Mouse (Mus musculus) bone marrow, adult 2 months (tissue): ENCODE data around the gene Snx32.

Experiments
- CTCF ChIP-seq: fragments of 200-500 bp; IDR thresholded peaks from 2 replicates; pipeline ENCODE4 v1.5.1; 2011; ENCODE audit warnings: low read length, control low read depth; ENCODE audit not compliant: control insufficient read depth, insufficient read depth
- POLR2A ChIP-seq: fragments of 200-500 bp; IDR thresholded peaks from 2 replicates; pipeline ENCODE4 v1.6.1; 2011; ENCODE audit warnings: low read depth, mild to moderate bottlenecking, control low read depth, low read length, borderline replicate concordance; ENCODE audit not compliant: control insufficient read depth

GRCm38 (mm10) chr19:5494314-5494713 is 16.0 kb downstream of the Snx32 start:
- TF ChIP-seq CTCF, result no peak
- TF ChIP-seq POLR2A, result no peak
